Mouse (Mus musculus): ENCODE data around the gene Gosr2. TPM values are rescaled to one million over a fixed set of nuclear protein-coding genes. Genes with fewer than 3 reads are reported as not detected.

Gosr2 gene
- polyA plus RNA-seq, 1 experiment from 2014 or later, result 113 TPM

- ATAC-seq, result peak; percentile 64
- H3K36me3 ChIP-seq (ENCODE audit: control insufficient read depth, insufficient read depth), result no peaks in the 10 kb centered on the region
- no peak for TF ChIP-seq CTCF (IDR thresholded peaks at IDR 0.05; ENCODE audit: low read depth)
- H3K9me3 ChIP-seq (ENCODE audit: control insufficient read depth), result no peaks in the 10 kb centered on the region
- H3K4me3 ChIP-seq (ENCODE audit: low read depth, low read length), result no peak overlapping the region
- no peak overlapping the region for H3K9ac ChIP-seq (ENCODE audit: low read depth, low read length)
- no peak overlapping the region for H3K4me2 ChIP-seq (replicated peaks; ENCODE audit: low read depth)
- peaks cover 37% of the 10 kb centered on the region for H3K27me3 ChIP-seq (replicated peaks; ENCODE audit: control insufficient read depth, insufficient read depth, low read length)
- H3K4me1 ChIP-seq (replicated peaks; ENCODE audit: control insufficient read depth, insufficient read depth, low read length), result 0 out of 2 replicates have a peak, but pooled peaks cover 3% of the 10 kb centered on the region
- WGBS, result 34% methylated on average over 10 of the region's 10 CpGs
- no peak overlapping the region for H3K27ac ChIP-seq (ENCODE audit: low read depth, low read length)
Measured at GRCm38 (mm10) chr11:103653359-103653965, 44.2 kb downstream of the Gosr2 start.

GRCm38 (mm10) chr11:103651426-103651825 lies 46.3 kb downstream of the Gosr2 start:
- H3K9ac ChIP-seq (ENCODE audit: low read depth, low read length), result no peak overlapping the region
- no peak for ATAC-seq
- H3K4me1 ChIP-seq (replicated peaks; ENCODE audit: control insufficient read depth, insufficient read depth, low read length), result 0 out of 2 replicates have a peak, but pooled peaks cover 3% of the 10 kb centered on the region
- H3K4me2 ChIP-seq (replicated peaks; ENCODE audit: low read depth), result no peak overlapping the region
- no peak for TF ChIP-seq CTCF (IDR thresholded peaks at IDR 0.05; ENCODE audit: low read depth)
- no peaks in the 10 kb centered on the region for H3K36me3 ChIP-seq (ENCODE audit: control insufficient read depth, insufficient read depth)
- no peak overlapping the region for H3K4me3 ChIP-seq (ENCODE audit: low read depth, low read length)
- H3K9me3 ChIP-seq (ENCODE audit: control insufficient read depth), result no peaks in the 10 kb centered on the region
- H3K27me3 ChIP-seq (replicated peaks; ENCODE audit: control insufficient read depth, insufficient read depth, low read length), result peaks cover 45% of the 10 kb centered on the region
- H3K27ac ChIP-seq (ENCODE audit: low read depth, low read length), result no peak overlapping the region
- WGBS, result 80% methylated on average over 6 of the region's 6 CpGs

DNA sequence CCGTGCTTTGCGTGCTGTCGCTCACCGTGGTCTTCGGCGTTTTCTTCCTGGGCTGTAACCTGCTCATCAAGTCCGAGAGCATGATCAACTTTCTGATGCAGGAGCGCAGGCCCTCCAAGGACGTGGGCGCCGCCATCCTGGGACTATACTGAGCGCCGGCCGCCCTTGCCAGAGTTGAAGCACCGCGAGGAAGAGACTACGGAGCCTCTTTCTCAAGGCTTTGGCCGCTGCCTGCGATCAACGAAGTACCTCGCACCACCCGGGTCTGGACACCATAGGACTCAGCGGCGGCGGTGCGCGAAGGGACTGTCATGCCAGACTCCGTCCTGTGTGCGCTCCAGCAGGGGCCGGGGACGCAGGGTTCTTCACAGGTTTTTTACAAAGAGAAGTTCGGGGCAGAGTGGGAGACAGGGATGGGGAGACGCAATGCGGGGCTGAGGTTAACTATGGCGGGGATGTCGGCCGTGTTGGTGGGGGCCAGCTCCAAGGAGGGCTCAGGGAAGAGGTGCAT lies 47.7 kb downstream of the Gosr2 start:
- Histone ChIP-seq H3K4me1 (replicated peaks; ENCODE audit: control insufficient read depth, insufficient read depth, low read length) (0 out of 2 replicates have a peak, but pooled peaks cover 3% of the 10 kb centered on the region), H3K27ac (ENCODE audit: low read depth, low read length) (no peak overlapping the region), H3K27me3 (replicated peaks; ENCODE audit: control insufficient read depth, insufficient read depth, low read length) (peaks cover 40% of the 10 kb centered on the region), H3K9me3 (ENCODE audit: control insufficient read depth) (no peaks in the 10 kb centered on the region), H3K4me2 (replicated peaks; ENCODE audit: low read depth) (peak overlapping the region; percentile 66), H3K9ac (ENCODE audit: low read depth, low read length) (no peak overlapping the region), H3K4me3 (ENCODE audit: low read depth, low read length) (peak overlapping the region; percentile 39), H3K36me3 (ENCODE audit: control insufficient read depth, insufficient read depth) (no peaks in the 10 kb centered on the region)
- no peak for TF ChIP-seq CTCF (IDR thresholded peaks at IDR 0.05; ENCODE audit: low read depth)
- no peak for ATAC-seq
- 3% methylated on average over 37 of the region's 37 CpGs for WGBS

DNA sequence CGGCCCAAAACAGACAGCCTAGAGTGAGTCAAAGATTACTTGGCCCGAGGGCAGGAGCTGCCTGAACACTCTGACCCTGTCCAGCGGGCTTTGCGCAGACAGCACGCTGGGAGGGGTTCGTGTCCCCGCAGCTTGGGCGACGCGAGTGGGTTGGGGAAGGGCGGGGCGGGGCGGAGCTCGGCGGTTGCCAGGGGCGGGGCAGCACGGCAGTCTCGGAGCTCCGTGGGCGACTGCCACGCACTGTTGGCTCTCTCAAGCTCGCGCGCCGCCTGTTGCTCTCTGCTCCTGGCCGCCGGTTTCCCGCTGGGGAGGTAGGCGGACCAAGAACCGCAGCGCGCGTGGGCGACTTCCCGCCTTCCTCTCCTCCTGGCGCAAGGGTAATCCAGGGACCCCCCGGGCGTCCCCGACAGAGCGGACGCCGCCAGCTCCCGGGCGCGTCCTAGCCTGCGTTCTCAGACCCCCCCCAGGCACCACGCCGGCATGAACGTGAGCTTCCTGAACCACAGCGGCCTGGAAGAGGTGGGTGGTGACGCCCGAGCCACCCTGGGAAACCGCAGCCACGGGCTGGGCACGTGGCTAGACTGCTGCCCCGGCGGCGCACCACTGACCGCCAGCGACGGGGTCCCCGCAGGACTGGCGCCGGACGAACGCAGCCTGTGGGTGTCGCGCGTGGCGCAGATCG lies 48.3 kb downstream of the Gosr2 start, which contains the start of gene Rprml:
TSS of gene Rprml (plus strand) at position 270 of the 682 bp plus-strand sequence.
- no peaks in the 10 kb centered on the region for H3K36me3 ChIP-seq (ENCODE audit: control insufficient read depth, insufficient read depth)
- no peaks in the 10 kb centered on the region for H3K9me3 ChIP-seq (ENCODE audit: control insufficient read depth)
- TF ChIP-seq CTCF (IDR thresholded peaks at IDR 0.05; ENCODE audit: low read depth), result no peak
- H3K4me1 ChIP-seq (replicated peaks; ENCODE audit: control insufficient read depth, insufficient read depth, low read length), result 0 out of 2 replicates have a peak, but pooled peaks cover 3% of the 10 kb centered on the region
- H3K27ac ChIP-seq (ENCODE audit: low read depth, low read length), result no peak within 1 kb of the TSS
- H3K4me2 ChIP-seq (replicated peaks; ENCODE audit: low read depth), result peak within 1 kb of the TSS; percentile 66
- H3K9ac ChIP-seq (ENCODE audit: low read depth, low read length), result no peak within 1 kb of the TSS
- no peak for ATAC-seq
- H3K4me3 ChIP-seq (ENCODE audit: low read depth, low read length), result peak within 1 kb of the TSS; percentile 39
- peaks cover 40% of the 10 kb centered on the region for H3K27me3 ChIP-seq (replicated peaks; ENCODE audit: control insufficient read depth, insufficient read depth, low read length)
- under 1% methylated on average over 71 of the region's 71 CpGs for WGBS

DNA sequence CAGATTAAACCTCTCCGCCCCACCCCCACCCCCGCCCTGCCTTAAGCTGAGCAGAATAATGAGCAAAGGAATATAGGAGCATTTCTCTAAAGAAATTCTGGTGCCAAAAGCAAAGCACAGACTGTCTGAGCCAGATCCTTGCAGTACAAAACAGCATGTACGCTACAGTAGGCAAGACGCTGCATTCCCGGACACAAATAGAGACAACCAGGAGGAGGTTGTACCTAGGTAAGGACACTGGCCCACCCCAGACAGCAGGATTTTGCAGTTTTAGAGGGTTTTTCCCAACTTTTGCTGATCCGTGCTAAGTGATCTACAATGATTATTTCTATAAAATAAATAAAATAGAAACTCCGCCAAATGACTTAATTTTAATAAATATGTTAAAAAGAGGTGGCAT lies 49.0 kb downstream of the Gosr2 start:
- peaks cover 40% of the 10 kb centered on the region for H3K27me3 ChIP-seq (replicated peaks; ENCODE audit: control insufficient read depth, insufficient read depth, low read length)
- 32% methylated on average over 7 of the region's 7 CpGs for WGBS
- TF ChIP-seq CTCF (IDR thresholded peaks at IDR 0.05; ENCODE audit: low read depth), result no peak
- no peak overlapping the region for H3K4me3 ChIP-seq (ENCODE audit: low read depth, low read length)
- 0 out of 2 replicates have a peak, but pooled peaks cover 3% of the 10 kb centered on the region for H3K4me1 ChIP-seq (replicated peaks; ENCODE audit: control insufficient read depth, insufficient read depth, low read length)
- H3K9ac ChIP-seq (ENCODE audit: low read depth, low read length), result no peak overlapping the region
- no peak overlapping the region for H3K4me2 ChIP-seq (replicated peaks; ENCODE audit: low read depth)
- no peak for ATAC-seq
- no peaks in the 10 kb centered on the region for H3K9me3 ChIP-seq (ENCODE audit: control insufficient read depth)
- H3K36me3 ChIP-seq (ENCODE audit: control insufficient read depth, insufficient read depth), result no peaks in the 10 kb centered on the region
- no peak overlapping the region for H3K27ac ChIP-seq (ENCODE audit: low read depth, low read length)

DNA sequence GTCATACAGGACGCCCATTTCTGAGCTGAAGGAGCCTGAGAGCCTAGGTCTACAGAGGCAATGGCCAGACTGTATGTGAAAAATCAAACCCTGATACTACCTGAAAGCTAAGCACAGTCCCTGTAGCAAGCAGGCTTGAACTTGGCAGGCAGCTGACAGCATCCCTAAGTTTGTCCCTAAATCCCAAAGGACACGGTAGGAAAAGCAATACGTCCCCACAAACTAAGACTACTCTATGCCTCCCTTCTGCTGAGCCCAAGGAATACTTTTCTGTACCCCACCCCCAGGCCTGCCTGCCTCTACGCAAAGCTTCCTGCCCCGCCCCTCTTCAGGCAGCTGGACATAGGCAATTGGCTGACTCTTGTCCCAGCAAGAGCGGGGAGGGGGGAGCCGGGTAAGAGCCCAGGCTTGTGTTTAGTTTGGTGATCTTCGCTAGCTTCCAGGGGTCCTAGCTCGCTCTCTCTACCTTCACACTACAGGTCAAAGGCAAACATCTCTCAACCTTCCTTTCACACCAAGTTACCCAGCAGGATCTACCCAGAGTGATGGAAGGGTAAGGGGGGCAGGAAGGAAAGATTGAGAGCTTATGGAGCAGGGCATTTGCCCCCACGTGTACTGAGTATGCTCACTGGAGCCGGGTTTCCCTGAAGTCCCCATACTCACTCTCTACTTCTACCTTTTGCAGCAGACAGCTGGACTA lies 49.6 kb downstream of the Gosr2 start:
- H3K4me2 ChIP-seq (replicated peaks; ENCODE audit: low read depth), result no peak overlapping the region
- H3K9ac ChIP-seq (ENCODE audit: low read depth, low read length), result no peak overlapping the region
- no peak for ATAC-seq
- WGBS, result 14% methylated on average over 11 of the region's 11 CpGs
- H3K9me3 ChIP-seq (ENCODE audit: control insufficient read depth), result no peaks in the 10 kb centered on the region
- no peaks in the 10 kb centered on the region for H3K36me3 ChIP-seq (ENCODE audit: control insufficient read depth, insufficient read depth)
- H3K4me3 ChIP-seq (ENCODE audit: low read depth, low read length), result no peak overlapping the region
- 0 out of 2 replicates have a peak, but pooled peaks cover 1% of the 10 kb centered on the region for H3K4me1 ChIP-seq (replicated peaks; ENCODE audit: control insufficient read depth, insufficient read depth, low read length)
- no peak for TF ChIP-seq CTCF (IDR thresholded peaks at IDR 0.05; ENCODE audit: low read depth)
- no peak overlapping the region for H3K27ac ChIP-seq (ENCODE audit: low read depth, low read length)
- H3K27me3 ChIP-seq (replicated peaks; ENCODE audit: control insufficient read depth, insufficient read depth, low read length), result peaks cover 40% of the 10 kb centered on the region

All from intestine, postnatal 0 days (tissue).